8 mouse cellular contexts compared by ENCODE assay signal in the genomic region with DNA sequence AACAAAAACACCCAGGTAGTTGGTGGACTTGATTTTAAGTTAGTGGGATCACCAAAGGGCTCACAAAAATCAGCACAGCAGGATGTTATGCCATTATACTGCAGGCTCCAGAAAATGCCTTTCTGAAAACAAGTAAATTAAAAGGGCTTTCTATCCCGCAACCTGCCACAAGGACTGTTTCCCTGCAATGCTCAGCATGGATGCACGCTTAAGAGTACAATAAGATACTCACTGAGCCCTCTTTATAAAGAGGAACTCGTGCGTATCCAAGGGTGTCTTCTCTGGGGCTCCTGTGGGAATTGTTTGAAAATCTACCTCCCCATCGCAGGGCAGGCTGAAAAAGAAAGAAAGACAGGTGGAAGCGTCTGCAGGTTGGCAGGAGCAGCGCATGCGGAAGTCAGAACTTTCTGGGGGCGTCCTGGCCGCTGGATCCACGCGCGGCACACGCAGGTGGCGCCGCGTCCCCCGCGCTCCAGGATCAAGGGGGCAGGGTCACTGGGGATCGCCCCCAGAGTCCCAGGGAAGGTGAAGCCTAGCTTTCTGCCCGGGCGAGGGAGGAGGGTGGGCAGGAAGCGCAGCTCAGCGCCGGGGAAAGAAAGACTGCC. TPM values are rescaled to one million over a fixed set of nuclear protein-coding genes. Genes with fewer than 3 reads are reported as not detected.
DNase-seq lines count a peak whose midpoint lies in the region; ATAC-seq and TF ChIP-seq lines count a peak whose summit lies in the region.

No protein-coding gene starts in this region.

- peak overlapping the region; percentile 84 for H3K4me2 ChIP-seq in kidney, embryonic 15.5 days

- peak overlapping the region; percentile 96 for H3K27ac ChIP-seq in kidney, embryonic 15.5 days
- no peak overlapping the region for H3K27ac ChIP-seq in ES-Bruce4 (ENCODE audit: insufficient read depth, low read length)
- peak overlapping the region; percentile 99 for H3K27ac ChIP-seq in embryonic facial prominence, embryonic 10.5 days (replicated peaks)

- no peak for DNase-seq in kidney, postnatal 10 days
- no peak for DNase-seq in embryonic facial prominence, embryonic 10.5 days (ENCODE audit: low spot score)
- peak; percentile 18 for DNase-seq in induced T-regulatory cell, adult 2 months (ENCODE audit: low read depth)
- DNase-seq in mesoderm, embryonic 11.5 days (ENCODE audit: low read depth, low spot score) = peak; percentile 69

- WGBS in kidney, embryonic 15.5 days = under 1% methylated on average over 25 of the region's 25 CpGs
- under 1% methylated on average over 25 of the region's 25 CpGs for WGBS in embryonic facial prominence, embryonic 10.5 days

- TF ChIP-seq EP300 in ES-Bruce4 (IDR thresholded peaks at IDR 0.05; ENCODE audit: insufficient read depth, low read depth, low read length) = no peak

- peak overlapping the region; percentile 87 for H3K4me3 ChIP-seq in kidney, embryonic 15.5 days (replicated peaks)
- H3K4me3 ChIP-seq in ES-Bruce4 (ENCODE audit: low read depth, low read length) = peak overlapping the region; percentile 64
- H3K4me3 ChIP-seq in embryonic facial prominence, embryonic 10.5 days = peak overlapping the region; percentile 91

- peaks cover 18% of the 10 kb centered on the region for H3K36me3 ChIP-seq in kidney, embryonic 15.5 days
- no peaks in the 10 kb centered on the region for H3K36me3 ChIP-seq in ES-Bruce4 (ENCODE audit: control insufficient read depth, insufficient read depth, low read length, poor library complexity, severe bottlenecking)
- peaks cover 29% of the 10 kb centered on the region for H3K36me3 ChIP-seq in embryonic facial prominence, embryonic 10.5 days (replicated peaks)

- no peaks in the 10 kb centered on the region for H3K9me3 ChIP-seq in kidney, embryonic 15.5 days (replicated peaks)
- H3K9me3 ChIP-seq in ES-Bruce4 (replicated peaks; ENCODE audit: control insufficient read depth, insufficient read depth, low read length, poor library complexity, severe bottlenecking) = no peaks in the 10 kb centered on the region
- H3K9me3 ChIP-seq in embryonic facial prominence, embryonic 10.5 days = no peaks in the 10 kb centered on the region

- H3K27me3 ChIP-seq in kidney, embryonic 15.5 days = no peaks in the 10 kb centered on the region
- H3K27me3 ChIP-seq in ES-Bruce4 (ENCODE audit: control insufficient read depth, insufficient read depth, low read length, poor library complexity, severe bottlenecking) = no peaks in the 10 kb centered on the region; the same call in 1 of the 2 replicates
- H3K27me3 ChIP-seq in embryonic facial prominence, embryonic 10.5 days (replicated peaks; ENCODE audit: low read depth, poor library complexity, severe bottlenecking) = no peaks in the 10 kb centered on the region; the same call in 1 of the 2 replicates

- peak; percentile 31 for ATAC-seq in kidney, embryonic 15.5 days (replicated peaks; ENCODE audit: low FRiP score)
- ATAC-seq in activated CD4-positive, CD25-positive, alpha-beta regulatory T cell, adult 4 months = no peak
- ATAC-seq in inflammation-experienced regulatory T-cells, adult 6 months = no peak

- H3K9ac ChIP-seq in kidney, embryonic 15.5 days = peak overlapping the region; percentile 89
- H3K9ac ChIP-seq in ES-Bruce4 (ENCODE audit: low read depth, poor library complexity, severe bottlenecking) = peak overlapping the region; percentile 72

- no peak for TF ChIP-seq CTCF in ES-Bruce4 (IDR thresholded peaks at IDR 0.05; ENCODE audit: low read depth, low read length)

- no peak for TF ChIP-seq POLR2A in ES-Bruce4 (IDR thresholded peaks at IDR 0.05; ENCODE audit: insufficient read depth, low read length)

- peaks cover 33% of the 10 kb centered on the region for H3K4me1 ChIP-seq in kidney, embryonic 15.5 days
- no peaks in the 10 kb centered on the region for H3K4me1 ChIP-seq in ES-Bruce4 (ENCODE audit: control insufficient read depth, insufficient read depth, low read length)
- peaks cover 38% of the 10 kb centered on the region for H3K4me1 ChIP-seq in embryonic facial prominence, embryonic 10.5 days

RNA-seq across cellular contexts. Expression of a gene that starts 0.4 kb away (rescaled TPM):
- polyA plus RNA-seq in kidney, embryonic 15.5 days (2015; fragmentation: Nextera tagmentation; extraction: Ambion mirVana) = 27.0 and 29.2 TPM in 2 replicates
- 3.8 and 4.9 TPM in 2 replicates for polyA plus RNA-seq in ES-Bruce4 (2011; ENCODE audit: insufficient read depth, insufficient read length, low read depth, missing spikeins)
- 37.8 and 39.6 TPM in 2 replicates for polyA plus RNA-seq in embryonic facial prominence, embryonic 10.5 days (2016; fragmentation: Nextera tagmentation; extraction: Ambion mirVana)
- under 1 TPM in 1 of 2 experiments, not detected in 1; 0.17 TPM for polyA plus RNA-seq in activated CD4-positive, CD25-positive, alpha-beta regulatory T cell, adult 4 months (2017; shearing (Covaris generic))
- not detected for polyA plus RNA-seq in inflammation-experienced regulatory T-cells, adult 6 months (2017; shearing (Covaris generic))

RNA-seq across cellular contexts. Expression of a gene that starts 54.1 kb away (rescaled TPM):
- polyA plus RNA-seq in kidney, embryonic 15.5 days (2015; fragmentation: Nextera tagmentation; extraction: Ambion mirVana) = 14.9 and 19.8 TPM in 2 replicates
- polyA plus RNA-seq in ES-Bruce4 (2011; ENCODE audit: insufficient read depth, insufficient read length, low read depth, missing spikeins) = not detected in 2 replicates
- polyA plus RNA-seq in embryonic facial prominence, embryonic 10.5 days (2016; fragmentation: Nextera tagmentation; extraction: Ambion mirVana) = 0.85 and 0.87 TPM in 2 replicates
- not detected for polyA plus RNA-seq in activated CD4-positive, CD25-positive, alpha-beta regulatory T cell, adult 4 months (2017; shearing (Covaris generic))
- polyA plus RNA-seq in inflammation-experienced regulatory T-cells, adult 6 months (2017; shearing (Covaris generic)) = not detected

RNA-seq across cellular contexts. Expression of a gene that starts 58.7 kb away (rescaled TPM):
- 7.0 and 8.2 TPM in 2 replicates for polyA plus RNA-seq in kidney, embryonic 15.5 days (2015; fragmentation: Nextera tagmentation; extraction: Ambion mirVana)
- polyA plus RNA-seq in ES-Bruce4 (2011; ENCODE audit: insufficient read depth, insufficient read length, low read depth, missing spikeins) = 0.99 and 1.2 TPM in 2 replicates
- polyA plus RNA-seq in embryonic facial prominence, embryonic 10.5 days (2016; fragmentation: Nextera tagmentation; extraction: Ambion mirVana) = 12.4 and 13.7 TPM in 2 replicates
- polyA plus RNA-seq in activated CD4-positive, CD25-positive, alpha-beta regulatory T cell, adult 4 months (2017; shearing (Covaris generic)) = not detected
- polyA plus RNA-seq in inflammation-experienced regulatory T-cells, adult 6 months (2017; shearing (Covaris generic)) = under 1 TPM in 1 of 3 experiments, not detected in 2; 0.16 TPM

Comparison
In these comparisons a context has a peak if more than half of its experiments do, and no peak if none do; other contexts are left out.
1. DNase-seq: peak in induced T-regulatory cell, adult 2 months (single experiment) and mesoderm, embryonic 11.5 days (single experiment); none in kidney, postnatal 10 days (single experiment) and embryonic facial prominence, embryonic 10.5 days (single experiment).
2. Peak in every context shown above with its lines, with median percentiles within 50 percentile points of each other: H3K4me3 ChIP-seq.